Mouse (Mus musculus) cerebellum, adult 11-12 months (tissue): ENCODE data around the gene Ttll11.
A peak's percentile ranks its signal among the peaks of the same experiment; 100 is the strongest.

Source experiments
- DNase-seq: peaks from one replicate; pipeline ENCODE4 v3.0.0; 2022

Ttll11 gene

DNA sequence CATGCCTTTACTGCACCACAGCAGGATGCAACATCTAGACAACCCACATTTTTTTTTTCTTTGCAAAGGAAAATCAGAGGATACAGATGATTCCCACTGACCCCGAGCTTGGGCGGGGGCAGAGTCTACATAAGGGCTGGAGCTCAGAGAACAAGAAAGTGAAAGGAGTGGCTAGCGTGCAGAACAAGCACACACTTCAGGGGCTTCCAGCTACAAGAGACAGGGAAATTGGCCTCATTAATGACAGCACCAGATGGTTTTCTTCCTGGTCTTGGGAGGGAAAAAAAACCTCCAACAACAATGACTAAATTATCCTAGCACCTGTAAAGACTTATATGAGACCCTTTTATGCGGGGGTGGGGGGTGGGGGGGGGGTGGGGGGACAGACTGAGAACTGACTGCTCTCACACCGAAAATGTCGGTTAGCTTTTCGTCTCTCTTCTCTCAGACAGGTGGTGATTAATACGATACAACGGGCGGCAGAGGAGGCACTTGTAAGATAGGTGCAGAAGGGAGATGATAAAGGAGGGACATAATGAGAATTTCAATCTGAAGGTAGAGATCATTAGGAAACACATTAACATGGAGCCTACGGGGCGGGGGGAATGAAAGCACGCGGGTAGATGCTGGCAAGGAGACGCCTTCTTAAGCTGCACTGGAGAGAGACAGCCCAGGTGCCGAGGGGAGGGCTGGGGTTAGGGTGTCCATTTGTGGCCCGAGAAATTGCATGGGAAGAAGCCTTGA lies 128.1 kb downstream of the Ttll11 start:
- DNase-seq, result no peak

DNA sequence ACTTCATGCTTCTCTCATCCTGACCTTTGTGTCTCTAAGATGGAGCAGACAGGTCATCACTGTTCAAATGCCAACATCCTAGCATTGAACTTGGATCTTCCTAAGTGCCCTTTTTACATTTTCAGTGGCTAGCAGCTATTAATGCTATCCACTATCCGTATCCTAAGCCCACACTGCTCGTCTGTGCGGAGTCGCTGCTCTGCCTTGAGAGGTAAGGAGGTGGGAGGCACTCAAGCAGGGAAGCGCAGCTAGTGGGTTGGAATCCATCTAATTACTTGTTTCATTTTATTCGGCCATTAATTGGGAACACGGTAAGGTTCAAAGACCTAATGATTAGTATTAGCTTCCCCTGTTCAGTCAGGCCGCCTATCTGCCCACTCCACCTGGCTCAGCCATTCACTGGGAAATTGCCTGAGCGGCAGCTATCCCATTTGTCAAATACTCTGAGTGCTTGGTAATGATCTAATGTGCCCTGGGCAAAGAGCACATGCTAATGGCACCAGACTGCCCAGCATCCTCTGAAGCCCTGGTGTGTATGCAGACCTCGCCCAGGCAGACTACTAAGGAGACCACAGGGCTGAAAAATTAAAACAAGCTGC lies 130.0 kb downstream of the Ttll11 start:
- DNase-seq, result no peak

DNA sequence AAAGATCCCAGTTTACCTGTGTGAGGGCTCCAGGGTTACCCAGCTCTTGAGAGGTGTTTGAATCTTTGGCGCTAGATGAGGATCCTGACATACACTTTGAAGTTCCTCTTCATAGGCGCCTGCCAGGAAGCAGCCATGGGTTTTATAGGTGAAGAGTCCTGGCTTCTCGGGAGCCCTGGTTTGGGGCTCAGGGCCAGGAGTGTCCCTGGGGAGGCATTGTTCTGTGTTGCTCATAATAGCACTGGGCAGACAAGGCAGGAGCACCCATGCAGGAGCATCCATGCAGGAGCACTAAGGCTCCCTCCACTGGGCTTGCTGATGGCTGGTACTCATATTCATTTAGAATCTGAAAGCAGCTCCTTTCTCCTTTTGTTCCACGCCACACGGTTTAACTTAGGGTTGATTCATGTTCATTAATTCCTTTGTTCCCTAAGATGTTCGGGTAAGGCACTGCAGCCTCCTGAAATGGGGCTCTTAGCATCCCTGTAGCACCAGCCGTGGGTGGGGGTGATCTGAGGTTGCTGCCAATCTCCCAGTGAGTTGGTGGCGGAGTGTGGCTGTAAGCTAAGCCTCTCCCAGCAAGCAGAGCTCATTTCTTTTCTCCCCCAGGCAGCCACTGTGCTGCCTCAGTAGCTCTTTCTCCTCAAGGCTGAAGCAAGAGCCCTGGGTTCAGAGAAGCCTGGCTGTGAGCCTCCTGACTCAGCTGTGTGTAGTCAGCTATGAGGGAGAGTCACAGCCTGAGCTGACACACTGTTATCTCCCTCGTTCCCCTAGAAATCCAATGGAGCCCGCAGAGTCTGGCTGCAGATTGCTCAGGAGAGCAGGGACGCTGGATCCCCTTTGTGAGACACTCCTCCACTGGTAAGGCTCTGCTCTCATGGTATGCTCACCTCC lies 133.9 kb downstream of the Ttll11 start:
- no peak for DNase-seq

DNA sequence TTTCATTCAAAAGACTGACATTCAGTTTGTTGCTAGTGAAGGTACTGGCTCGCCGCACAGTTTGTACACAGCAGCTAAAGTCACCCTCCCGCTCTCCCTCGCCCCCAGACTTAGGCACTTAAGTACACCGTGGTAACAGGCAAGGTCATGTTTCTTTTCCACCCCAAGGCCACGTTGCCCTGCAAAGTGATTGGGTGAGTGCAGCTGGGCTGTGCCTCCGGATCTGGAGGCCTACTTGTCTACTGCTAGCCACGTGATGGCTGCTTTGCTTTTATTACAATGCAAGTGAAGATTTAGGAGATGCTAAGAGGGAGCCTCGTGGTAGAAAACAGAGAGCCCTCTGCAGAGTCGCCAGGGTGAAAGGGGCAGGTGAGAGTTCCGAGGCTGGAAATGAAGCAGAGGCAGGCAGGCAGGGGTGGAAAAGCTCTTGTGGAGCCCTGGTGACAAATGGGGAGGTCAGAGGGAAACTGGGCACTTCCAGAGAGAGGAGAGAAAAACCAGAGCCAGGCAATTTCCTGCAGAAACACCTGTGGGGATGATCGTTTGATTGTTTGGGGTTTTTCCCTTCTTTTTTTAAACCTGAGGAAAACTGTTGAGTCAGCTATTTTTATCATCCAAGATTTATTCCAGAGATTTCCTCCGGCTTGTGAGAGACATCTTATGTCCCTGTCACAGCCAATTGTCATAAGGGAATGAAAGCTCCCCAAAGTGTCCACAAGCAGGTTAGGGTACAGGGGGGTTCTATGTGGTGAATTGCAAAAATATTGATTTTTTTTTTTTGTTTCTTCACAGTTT lies 135.6 kb downstream of the Ttll11 start:
- DNase-seq, result no peak

DNA sequence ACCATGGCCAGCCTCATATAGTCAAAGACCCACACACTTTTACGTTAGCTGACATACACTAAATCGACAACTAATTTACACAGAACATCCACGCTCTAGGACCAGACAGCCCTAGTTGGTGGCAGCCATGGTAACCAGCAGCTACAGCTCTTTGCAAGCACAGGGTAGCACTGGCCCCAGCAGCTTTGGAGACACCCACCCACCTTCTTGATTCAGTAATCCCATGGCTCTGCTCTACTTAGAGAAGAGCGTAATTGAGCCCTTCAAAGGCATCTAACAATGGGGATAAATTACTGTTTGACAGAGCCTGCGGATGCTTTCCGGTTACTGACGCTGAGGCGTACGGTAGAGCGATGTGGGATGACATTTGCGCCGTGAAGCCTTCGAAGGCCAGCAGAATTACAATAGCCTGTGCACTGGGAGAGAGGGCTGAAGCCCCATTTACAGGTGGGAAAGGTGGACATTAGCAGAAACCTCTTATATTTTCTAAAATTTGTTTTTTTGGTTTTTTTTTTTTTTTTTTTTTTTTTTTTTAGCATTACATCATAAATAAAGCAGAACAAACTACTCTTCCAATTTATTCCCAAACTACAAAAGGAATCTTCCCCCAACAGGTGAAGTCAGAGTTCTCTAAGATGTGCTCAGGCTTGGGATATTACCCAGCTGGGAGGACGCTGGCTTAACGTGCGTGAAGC lies 136.8 kb downstream of the Ttll11 start:
- no peak for DNase-seq

DNA sequence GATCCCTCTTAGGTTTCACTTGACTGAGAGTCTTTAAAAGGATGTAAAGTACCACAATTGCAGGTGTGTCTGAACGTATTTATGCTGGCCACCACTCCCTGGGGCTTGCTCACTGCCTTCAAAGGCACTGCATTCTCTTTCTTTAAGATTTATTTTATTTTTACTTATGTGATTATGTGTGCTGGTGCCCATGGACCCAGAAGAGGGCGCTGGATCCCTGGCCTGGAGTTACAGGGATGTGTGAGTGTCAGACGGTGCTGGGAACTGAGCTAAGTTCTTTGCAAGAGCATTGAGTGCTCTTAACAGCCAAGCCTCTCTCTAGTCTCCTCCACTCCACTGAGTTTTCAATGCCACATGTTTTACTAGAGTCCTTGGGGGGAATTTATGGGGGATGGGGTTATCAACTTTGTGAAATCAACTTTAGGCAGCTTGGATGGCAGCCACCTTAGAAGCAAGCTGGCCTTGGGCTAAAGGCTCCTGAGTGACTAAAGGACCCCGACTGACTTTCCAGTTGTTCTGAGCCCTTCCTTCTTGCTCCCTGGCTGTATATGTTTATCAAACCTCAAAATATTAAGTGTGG lies 137.8 kb downstream of the Ttll11 start:
- no peak for DNase-seq

DNA sequence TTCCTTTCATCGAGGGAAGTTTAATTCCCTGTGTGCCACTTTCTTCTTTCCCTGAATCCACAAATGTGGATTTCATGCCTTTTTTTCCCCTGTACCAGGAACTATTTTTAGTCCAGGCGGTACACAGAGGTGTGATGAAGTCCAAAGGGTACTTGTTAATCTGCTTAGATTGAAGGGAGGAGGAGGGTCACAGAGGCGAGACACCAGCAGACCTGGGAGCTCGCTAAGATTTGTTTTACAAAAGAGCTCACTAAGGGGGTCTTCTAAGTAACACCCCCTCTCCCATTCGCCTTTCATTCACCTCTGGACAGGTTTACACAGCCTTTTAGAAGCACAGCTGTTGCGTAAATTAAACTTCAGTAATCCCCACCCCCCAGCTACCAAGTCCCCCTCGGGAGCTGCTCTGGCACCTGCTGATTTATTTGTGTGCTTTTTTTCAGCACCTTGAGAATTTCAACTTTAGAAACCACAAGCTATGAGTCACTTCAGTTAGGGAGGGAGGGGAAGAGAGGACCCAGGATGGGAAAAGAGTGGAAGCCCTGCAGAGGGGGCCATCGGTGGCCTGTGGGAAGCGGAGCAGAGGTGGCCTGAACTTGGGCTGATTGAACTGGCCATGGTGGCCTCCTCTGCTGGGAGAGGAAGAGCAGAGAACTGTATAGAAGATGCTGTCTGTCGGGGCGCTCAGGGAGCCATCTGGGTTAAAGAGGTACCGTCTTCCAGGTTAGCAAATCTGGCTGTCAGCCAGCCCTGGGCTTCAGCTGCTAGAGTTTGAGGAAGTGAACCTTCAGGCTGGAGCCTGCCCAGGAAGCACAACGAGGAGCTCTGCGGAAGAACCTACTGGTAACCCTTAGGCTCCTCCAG lies 138.5 kb downstream of the Ttll11 start:
- peak; percentile 55 for DNase-seq

DNA sequence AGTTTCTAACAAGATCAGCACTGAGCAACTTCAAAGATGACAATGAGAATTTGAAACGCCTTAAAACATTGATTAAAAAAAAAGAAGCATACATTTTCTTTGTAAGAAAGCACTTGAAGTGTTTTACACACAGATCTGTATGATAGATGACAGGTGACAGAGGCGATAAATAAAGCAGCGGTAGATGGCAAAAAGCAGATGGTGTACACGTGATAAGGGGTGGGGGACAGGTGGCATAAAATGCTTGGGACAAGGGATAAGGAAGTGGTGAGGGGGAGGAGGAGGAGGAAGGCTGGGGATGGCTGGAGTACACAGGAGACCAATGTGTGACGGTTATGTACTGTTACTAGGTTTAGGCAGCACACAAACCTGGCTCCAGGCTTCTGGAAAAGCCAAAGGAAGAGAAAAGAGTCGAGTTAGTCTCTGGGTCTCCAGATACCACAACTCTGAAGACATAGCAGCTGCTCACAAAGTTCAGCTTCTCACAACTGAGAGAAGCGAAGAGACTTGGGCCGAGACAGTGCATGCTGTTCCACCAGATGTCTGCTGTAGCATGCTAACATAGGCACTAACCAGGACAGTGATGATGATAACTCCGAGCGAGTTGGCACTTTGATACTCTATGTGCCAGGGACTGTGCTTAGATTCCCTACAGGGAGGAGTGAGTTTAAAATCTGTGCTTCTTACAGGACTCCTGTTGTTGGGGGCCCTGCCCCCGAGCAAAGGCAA lies 140.8 kb downstream of the Ttll11 start:
- no peak for DNase-seq

DNA sequence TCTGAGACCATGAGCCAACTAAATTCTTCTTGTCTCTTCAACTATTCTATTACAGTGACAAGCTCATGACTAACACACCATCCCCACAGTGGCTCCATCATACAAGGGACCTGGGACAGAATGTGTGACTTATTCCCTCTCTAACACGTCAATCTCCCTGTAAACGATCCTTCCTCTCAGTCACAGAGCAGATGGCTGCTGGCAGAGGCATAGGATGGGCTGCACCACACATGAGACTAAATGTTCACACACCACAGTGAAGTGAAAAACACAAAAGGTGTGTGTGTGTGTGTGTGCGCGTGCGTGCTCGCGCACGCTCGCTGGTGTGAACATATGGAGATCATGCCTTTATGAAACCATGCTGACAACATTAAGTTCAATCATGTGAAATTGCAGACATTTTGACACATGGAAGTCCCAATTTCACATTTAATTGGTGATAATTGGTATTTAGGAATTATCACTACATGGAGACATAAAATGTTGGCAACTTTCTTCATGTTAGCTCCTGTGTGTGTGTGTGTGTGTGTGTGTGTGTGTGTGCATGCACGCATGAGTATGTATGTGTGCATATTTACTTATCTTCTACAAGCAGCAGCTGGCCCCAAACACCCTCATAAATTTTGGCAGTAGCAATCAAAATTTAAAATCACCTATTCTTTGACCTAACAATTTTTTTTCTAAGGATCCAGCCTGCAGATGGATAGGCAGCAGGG lies 145.4 kb downstream of the Ttll11 start:
- no peak for DNase-seq

DNA sequence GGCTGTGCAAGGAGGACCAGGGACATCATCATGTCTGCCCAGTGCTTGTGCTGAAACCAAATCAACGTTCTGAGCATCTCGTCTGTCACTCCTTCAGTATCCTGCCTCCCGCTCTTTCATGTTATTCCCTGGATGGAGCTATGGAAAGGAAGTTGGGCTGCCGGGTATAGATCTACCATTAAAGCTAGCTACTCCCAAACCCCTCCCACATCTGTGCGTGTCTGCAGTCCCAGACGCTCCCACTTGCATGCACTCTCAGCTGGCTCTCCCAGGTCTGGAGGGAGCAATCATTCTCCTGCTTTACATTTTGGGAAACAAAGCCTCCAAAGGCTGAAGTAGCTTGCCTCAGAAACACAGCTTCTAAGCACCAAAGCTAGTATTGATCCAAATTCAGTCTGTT lies 146.2 kb downstream of the Ttll11 start:
- DNase-seq, result no peak

DNA sequence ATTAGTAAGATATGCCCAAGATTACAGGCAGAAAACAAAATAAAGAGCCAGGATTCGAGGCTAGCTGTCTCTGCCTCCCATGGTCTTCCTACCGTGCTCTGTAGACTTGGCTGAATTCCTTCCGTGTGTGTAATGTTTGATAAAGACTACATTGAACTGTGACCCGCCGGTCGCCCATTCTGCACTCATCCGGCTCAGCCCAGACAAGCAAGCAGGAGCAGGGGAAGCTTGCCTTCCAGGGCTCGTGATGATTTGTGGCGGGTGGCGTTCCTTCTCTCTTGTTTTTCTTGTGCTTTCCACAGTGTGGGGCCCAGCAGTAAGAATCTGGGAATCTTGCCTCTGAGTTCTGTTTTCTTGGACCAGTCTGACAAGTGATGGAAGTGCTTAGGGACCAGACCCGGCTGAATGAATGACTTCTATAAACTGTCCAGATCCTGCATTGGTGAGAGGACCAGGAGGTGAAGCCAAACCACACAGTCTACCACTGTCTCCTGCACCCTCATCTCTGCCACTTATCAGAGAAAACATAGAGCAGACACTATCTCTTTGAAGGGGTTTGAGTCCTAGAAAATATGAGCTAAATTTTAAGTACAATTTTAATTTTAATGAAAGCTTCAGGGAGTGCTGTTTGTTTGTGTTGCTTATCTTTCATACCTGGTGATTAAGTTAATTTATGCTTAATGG lies 146.8 kb downstream of the Ttll11 start:
- no peak for DNase-seq

DNA sequence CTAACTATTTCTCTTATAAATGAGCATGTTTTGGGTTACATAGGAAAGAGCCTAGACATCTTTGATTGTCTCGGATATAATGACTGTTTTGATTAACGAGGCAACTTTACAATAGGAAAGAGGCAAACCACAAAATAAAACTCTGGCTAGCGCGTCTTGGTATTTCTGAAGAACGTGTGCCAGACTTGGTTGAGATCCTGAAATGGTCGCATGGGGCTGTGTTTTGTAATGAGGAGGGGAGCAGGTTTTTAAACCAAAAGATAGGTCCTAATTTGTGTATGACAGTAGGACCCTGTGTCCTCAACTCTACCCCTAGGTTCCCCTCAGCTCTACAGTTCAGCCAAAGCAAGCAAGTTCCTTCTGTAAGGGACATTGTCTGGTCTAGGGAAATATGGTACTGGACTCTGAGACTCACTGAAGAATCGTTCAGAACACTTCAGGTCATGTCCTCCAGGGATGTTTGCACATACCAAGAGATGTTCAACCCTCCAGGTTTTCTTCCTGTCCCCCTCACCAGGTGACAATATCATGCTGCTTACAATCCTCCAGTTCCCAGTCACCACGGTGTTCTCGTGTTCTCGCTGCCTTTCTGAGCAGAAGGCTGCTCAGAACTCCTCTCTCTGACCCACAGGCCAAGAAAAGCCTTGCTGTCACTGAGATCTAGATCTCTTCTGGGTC lies 147.7 kb downstream of the Ttll11 start:
- no peak for DNase-seq

DNA sequence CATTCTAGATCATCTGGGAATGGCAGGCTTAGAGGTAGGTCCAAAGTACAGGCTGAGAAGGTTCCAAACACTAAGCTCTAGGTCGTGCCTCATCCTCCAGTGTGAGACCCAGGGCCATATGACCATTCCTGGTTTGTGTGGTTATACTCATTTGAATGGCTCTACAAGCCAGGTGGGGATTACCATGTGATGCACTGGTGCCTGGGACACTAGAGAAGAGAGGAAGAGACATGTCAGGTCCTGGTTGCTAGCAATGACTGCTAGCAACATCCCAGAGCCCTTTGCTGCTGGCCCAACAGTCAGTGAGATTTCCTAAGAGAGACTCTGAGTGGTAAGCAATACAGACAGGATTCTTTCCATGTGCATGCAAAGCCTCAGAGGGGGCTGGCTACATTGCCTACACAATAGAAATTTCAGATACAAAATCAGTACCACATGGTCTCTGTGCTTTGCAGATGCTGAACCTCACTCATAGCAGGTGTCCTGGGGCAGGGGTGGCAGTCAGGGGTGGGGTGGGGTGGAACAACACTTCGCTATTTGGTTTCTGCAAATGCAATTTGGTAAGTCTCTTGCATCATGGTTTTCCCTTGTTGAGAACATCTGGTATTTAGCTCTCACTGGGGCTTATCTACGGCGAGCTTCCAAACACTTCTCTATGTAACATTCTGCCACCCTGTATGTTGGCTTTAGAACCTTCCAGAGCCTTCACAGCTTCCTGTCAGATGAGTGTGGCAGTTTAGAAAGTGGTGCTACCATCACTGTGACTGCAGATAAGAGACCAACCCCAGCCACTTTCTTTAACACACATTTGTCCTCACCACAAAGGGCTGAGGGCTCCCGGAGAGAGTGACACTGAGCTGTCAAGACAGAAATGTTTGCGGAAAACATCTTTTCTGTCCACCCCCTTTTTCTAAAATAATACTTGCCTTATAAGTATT lies 148.5 kb downstream of the Ttll11 start:
- DNase-seq, result no peak

DNA sequence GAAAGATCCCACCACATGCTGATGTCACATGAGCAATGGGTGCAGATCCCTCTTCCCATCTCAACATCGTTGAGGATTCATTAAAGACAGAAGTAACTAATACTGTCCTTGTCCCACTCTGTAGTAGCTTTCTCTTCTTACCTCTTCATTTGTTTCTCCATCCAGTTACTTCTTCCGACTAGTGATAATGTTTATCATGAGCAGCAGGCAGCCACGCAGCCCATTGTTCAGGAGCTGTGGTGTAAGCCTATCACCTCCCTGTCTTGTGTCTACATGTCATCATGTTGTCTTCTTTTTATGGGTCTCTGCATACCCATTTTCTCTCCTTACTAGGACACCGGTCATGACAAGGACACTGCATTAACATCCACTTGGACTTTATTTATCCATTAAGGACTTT lies 150.6 kb downstream of the Ttll11 start:
- no peak for DNase-seq

DNA sequence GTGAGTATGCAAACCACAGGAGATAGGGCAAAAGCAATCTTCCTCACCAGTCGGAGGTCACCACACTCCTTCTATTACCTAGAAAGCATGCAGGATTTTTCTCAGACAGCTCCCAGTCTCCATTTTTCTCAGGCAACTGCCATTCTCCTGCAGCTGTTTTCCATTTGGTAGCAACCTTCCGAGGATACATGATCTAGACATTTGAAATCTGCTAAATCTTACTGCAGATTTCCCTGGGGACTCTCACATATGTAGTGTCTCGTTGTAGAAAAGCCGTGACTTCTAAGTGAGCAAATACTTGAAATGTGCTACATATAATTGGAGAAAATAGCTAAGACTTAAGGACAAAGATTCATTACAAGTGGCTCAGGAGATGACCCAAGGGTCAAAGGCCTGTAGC lies 151.8 kb downstream of the Ttll11 start:
- DNase-seq, result no peak

DNA sequence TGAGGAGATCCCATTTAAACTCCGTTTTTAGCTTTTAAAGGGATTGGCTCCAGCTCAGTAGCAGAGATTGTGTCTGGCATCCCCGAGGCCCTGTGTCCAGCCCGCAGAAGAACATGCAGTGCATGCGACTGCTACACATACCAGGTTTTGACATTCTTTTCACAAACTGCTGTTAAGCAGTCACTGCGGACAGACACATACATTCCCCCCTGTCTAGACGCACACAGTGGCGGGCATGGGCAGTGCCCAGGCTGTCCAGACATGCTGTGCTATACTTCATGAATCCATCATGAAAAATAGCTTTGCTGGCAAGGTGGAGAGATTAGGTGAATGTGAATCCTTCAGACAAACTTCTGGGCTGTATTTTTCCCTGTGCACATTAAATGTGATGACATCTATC lies 154.6 kb downstream of the Ttll11 start:
- no peak for DNase-seq

DNA sequence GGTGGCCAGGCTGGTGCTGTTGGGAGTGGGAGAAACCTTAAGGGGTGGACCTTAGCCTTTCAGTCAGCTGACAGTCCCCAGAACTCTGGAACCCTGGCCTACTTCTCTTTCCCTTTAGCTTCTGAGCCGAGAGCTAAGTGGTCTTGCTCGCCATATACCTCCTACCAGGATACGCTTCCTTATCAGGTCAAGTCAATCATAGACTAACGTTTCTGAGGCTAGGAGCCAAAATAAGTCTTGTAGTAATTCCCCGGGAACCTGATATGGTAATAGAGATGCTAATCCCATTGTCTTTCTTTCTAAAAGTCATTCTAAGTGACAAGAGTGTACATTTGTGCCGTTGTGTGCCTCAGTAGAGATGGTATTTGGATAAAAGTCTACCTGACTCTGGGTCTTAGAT lies 156.1 kb downstream of the Ttll11 start:
- no peak for DNase-seq
